8 mouse cellular contexts compared by ENCODE assay signal in the genomic region with DNA sequence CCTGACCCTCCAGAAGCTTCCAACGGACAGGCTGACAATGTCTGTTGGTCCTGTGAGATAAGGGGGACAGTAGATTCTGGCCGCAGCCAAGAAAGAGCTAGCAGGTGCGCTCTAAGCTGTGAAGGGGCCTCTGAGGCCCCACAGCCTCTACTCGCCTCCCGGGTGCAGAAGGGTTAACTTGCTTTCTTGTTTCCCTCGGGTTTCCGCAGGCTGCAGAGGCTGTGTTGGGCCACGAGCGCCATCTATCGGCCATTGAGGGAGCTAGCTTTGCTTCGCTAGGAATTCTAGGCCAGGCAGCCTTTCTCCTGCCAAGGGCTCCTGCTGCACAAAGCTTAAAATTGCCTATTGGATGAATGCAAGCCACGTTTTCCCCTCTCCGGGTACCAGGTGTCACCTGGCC. TPM values are rescaled to one million over a fixed set of nuclear protein-coding genes. Genes with fewer than 3 reads are reported as not detected.
A peak's percentile ranks its signal among the peaks of the same experiment; 100 is the strongest.
DNase-seq lines count a peak whose midpoint lies in the region; ATAC-seq lines count a peak whose summit lies in the region.

No protein-coding gene starts in this region.

- H3K4me2 ChIP-seq in heart, embryonic 12.5 days, result 0 out of 2 replicates have a peak overlapping the region, but pooled peaks have one; percentile 38
- peak overlapping the region; percentile 39 for H3K4me2 ChIP-seq in liver, embryonic 12.5 days
- H3K4me2 ChIP-seq in stomach, embryonic 15.5 days, result peak overlapping the region; percentile 19; the same call in 1 of the 2 replicates

- ATAC-seq in erythroid progenitor cell, adult 5-6 weeks (replicated peaks; ENCODE audit: low FRiP score, poor library complexity, severe bottlenecking), result peak; percentile 65
- no peak for ATAC-seq in heart, embryonic 12.5 days (ENCODE audit: insufficient number of reproducible peaks, low FRiP score)
- no peak for ATAC-seq in liver, embryonic 12.5 days
- peak; percentile 10; the same call in 1 of the 2 replicates for ATAC-seq in stomach, embryonic 15.5 days (ENCODE audit: insufficient read depth, low FRiP score, low read depth)

- under 1% methylated on average over 13 of the region's 13 CpGs for WGBS in heart, embryonic 12.5 days
- WGBS in liver, embryonic 12.5 days (ENCODE audit: insufficient replicate concordance), result under 1% methylated on average over 13 of the region's 13 CpGs
- WGBS in stomach, embryonic 15.5 days, result 1% methylated on average over 13 of the region's 13 CpGs

- peak; percentile 87 to 88 for DNase-seq in B cell, adult 2 months
- peak; percentile 95 for DNase-seq in brain, adult 2 months (ENCODE audit: low read depth, low spot score)
- peak; percentile 92 for DNase-seq in kidney, postnatal 14 days
- DNase-seq in neural tube, embryonic 10.5 days (ENCODE audit: extremely low spot score, low spot score), result peak; percentile 94

- peaks cover 25% of the 10 kb centered on the region for H3K4me1 ChIP-seq in heart, embryonic 12.5 days (replicated peaks)
- peaks cover 52% of the 10 kb centered on the region for H3K4me1 ChIP-seq in liver, embryonic 12.5 days
- peaks cover 34% of the 10 kb centered on the region for H3K4me1 ChIP-seq in stomach, embryonic 15.5 days

- 0 out of 2 replicates have a peak overlapping the region, but pooled peaks have one; percentile 17 for H3K9ac ChIP-seq in heart, embryonic 12.5 days
- H3K9ac ChIP-seq in liver, embryonic 12.5 days, result 0 out of 2 replicates have a peak overlapping the region, but pooled peaks have one; percentile 32
- H3K9ac ChIP-seq in stomach, embryonic 15.5 days, result no peak overlapping the region

- no peaks in the 10 kb centered on the region for H3K9me3 ChIP-seq in heart, embryonic 12.5 days (replicated peaks)
- H3K9me3 ChIP-seq in liver, embryonic 12.5 days (replicated peaks), result no peaks in the 10 kb centered on the region
- no peaks in the 10 kb centered on the region for H3K9me3 ChIP-seq in stomach, embryonic 15.5 days

- peaks cover 58% of the 10 kb centered on the region for H3K27me3 ChIP-seq in heart, embryonic 12.5 days (replicated peaks)
- peaks cover 52% of the 10 kb centered on the region for H3K27me3 ChIP-seq in liver, embryonic 12.5 days (replicated peaks)
- H3K27me3 ChIP-seq in stomach, embryonic 15.5 days (replicated peaks), result peaks cover 31% of the 10 kb centered on the region

- H3K27ac ChIP-seq in heart, embryonic 12.5 days (ENCODE audit: poor library complexity, severe bottlenecking), result no peak overlapping the region
- no peak overlapping the region for H3K27ac ChIP-seq in liver, embryonic 12.5 days
- H3K27ac ChIP-seq in stomach, embryonic 15.5 days, result no peak overlapping the region

- H3K36me3 ChIP-seq in heart, embryonic 12.5 days, result no peaks in the 10 kb centered on the region
- H3K36me3 ChIP-seq in liver, embryonic 12.5 days, result no peaks in the 10 kb centered on the region
- no peaks in the 10 kb centered on the region for H3K36me3 ChIP-seq in stomach, embryonic 15.5 days

- no peak overlapping the region for H3K4me3 ChIP-seq in heart, embryonic 12.5 days
- 0 out of 2 replicates have a peak overlapping the region, but pooled peaks have one; percentile 1 for H3K4me3 ChIP-seq in liver, embryonic 12.5 days
- no peak overlapping the region for H3K4me3 ChIP-seq in stomach, embryonic 15.5 days (replicated peaks)

RNA-seq across cellular contexts. Expression of gene Smug1, which starts 1.5 kb away (rescaled TPM):
- 3.6 TPM in 1 of 2 replicates, not detected in the other for total RNA-seq in erythroid progenitor cell, adult 5-6 weeks (2015; ENCODE audit: low replicate concordance)
- 0.26 and 0.91 TPM in 2 replicates for total RNA-seq in erythroid progenitor cell, adult 5-6 weeks (2017; ENCODE audit: low replicate concordance)
- 17.1 and 17.4 TPM in 2 replicates for polyA plus RNA-seq in heart, embryonic 12.5 days (2016; fragmentation: Nextera tagmentation; extraction: Ambion mirVana)
- polyA plus RNA-seq in liver, embryonic 12.5 days (2016; fragmentation: Nextera tagmentation; extraction: Ambion mirVana), result 6.7 and 7.8 TPM in 2 replicates
- polyA plus RNA-seq in stomach, embryonic 15.5 days (2015; fragmentation: Nextera tagmentation; extraction: Ambion mirVana), result 18.3 and 21.6 TPM in 2 replicates

Comparison
In these comparisons a context has a peak if more than half of its experiments do, and no peak if none do; other contexts are left out.
1. ATAC-seq: peak in erythroid progenitor cell, adult 5-6 weeks (single experiment) and stomach, embryonic 15.5 days (single experiment); none in heart, embryonic 12.5 days (single experiment) and liver, embryonic 12.5 days (single experiment).
2. Peak in every context shown above with its lines, with median percentiles within 50 percentile points of each other: DNase-seq and H3K4me2 ChIP-seq.